Mouse (Mus musculus) neural tube, embryonic 12.5 days (tissue): ENCODE measurements around the gene Chrm2. TPM values are rescaled to one million over a fixed set of nuclear protein-coding genes. Genes with fewer than 3 reads are reported as not detected.

ENCODE experiments used
- ATAC-seq: fragments of 200-750 bp; cut with Nextera tagmentation; 2 replicates; pipeline ENCODE4 v1.8.0; 2017; ENCODE audit warnings: low read depth, mild to moderate bottlenecking, moderate TSS enrichment, moderate library complexity; ENCODE audit not compliant: low FRiP score
- H3K27ac ChIP-seq: fragments of 300-500 bp; sonication (generic); 2 replicates; pipeline ENCODE4 v1.5.1; 2016
- H3K27me3 ChIP-seq: fragments of 300-500 bp; sonication (generic); replicated peaks from 2 replicates; pipeline ENCODE4 v1.6.1; 2016; ENCODE audit warnings: mild to moderate bottlenecking
- H3K36me3 ChIP-seq: fragments of 300-500 bp; sonication (generic); 2 replicates; pipeline ENCODE4 v1.6.1; 2016; ENCODE audit warnings: mild to moderate bottlenecking
- H3K4me1 ChIP-seq: fragments of 300-500 bp; sonication (generic); 2 replicates; pipeline ENCODE4 v1.6.1; 2016
- H3K4me2 ChIP-seq: fragments of 300-500 bp; sonication (generic); replicated peaks from 2 replicates; pipeline ENCODE4 v1.6.1; 2016; ENCODE audit warnings: mild to moderate bottlenecking
- H3K4me3 ChIP-seq: fragments of 300-500 bp; sonication (generic); 2 replicates; pipeline ENCODE4 v1.5.1; 2016
- H3K9ac ChIP-seq: fragments of 300-500 bp; sonication (generic); 2 replicates; pipeline ENCODE4 v1.6.1; 2016; ENCODE audit warnings: mild to moderate bottlenecking
- H3K9me3 ChIP-seq: fragments of 300-500 bp; sonication (generic); 2 replicates; pipeline ENCODE4 v1.6.1; 2016; ENCODE audit warnings: mild to moderate bottlenecking
- WGBS: fragments of 180-500 bp; shearing (Covaris S2); methylation state at CpG from one replicate; pipeline ENCODE4 v1.1.7; 2016; 5-methylcytosine and 5-hydroxymethylcytosine counted together
- polyA plus RNA-seq: library from polyadenylated mRNA; unstranded; fragments of >200 nt; fragmentation: Nextera tagmentation; extraction: Ambion mirVana; gene quantifications from 2 replicates; pipeline ENCODE4 v1.2.1, GENCODE M21; 2016

Gene Chrm2
- polyA plus RNA-seq, 1 experiment from 2014 or later, result 1.9 TPM

GRCm38 (mm10) chr6:36439218-36439617, 51.3 kb downstream of the Chrm2 start:
- Histone ChIP-seq H3K4me3 (no peak overlapping the region), H3K27ac (no peak overlapping the region), H3K27me3 (no peaks in the 10 kb centered on the region), H3K4me2 (no peak overlapping the region), H3K9ac (no peak overlapping the region), H3K4me1 (no peaks in the 10 kb centered on the region), H3K36me3 (no peaks in the 10 kb centered on the region), H3K9me3 (no peaks in the 10 kb centered on the region)
- 76% methylated on average over 2 of the region's 2 CpGs for WGBS
- ATAC-seq, result no peak

- Histone ChIP-seq H3K36me3 (no peaks in the 10 kb centered on the region), H3K4me1 (no peaks in the 10 kb centered on the region), H3K27me3 (no peaks in the 10 kb centered on the region), H3K9ac (no peak overlapping the region), H3K9me3 (no peaks in the 10 kb centered on the region), H3K4me3 (no peak overlapping the region), H3K27ac (no peak overlapping the region), H3K4me2 (no peak overlapping the region)
- ATAC-seq, result no peak
Observed at GRCm38 (mm10) chr6:36451480-36451879, 63.6 kb downstream of the Chrm2 start.

GRCm38 (mm10) chr6:36455071-36455470, 67.2 kb downstream of the Chrm2 start:
- Histone ChIP-seq H3K4me3 (no peak overlapping the region), H3K27ac (no peak overlapping the region), H3K36me3 (no peaks in the 10 kb centered on the region), H3K4me2 (no peak overlapping the region), H3K27me3 (no peaks in the 10 kb centered on the region), H3K9ac (no peak overlapping the region), H3K4me1 (no peaks in the 10 kb centered on the region), H3K9me3 (no peaks in the 10 kb centered on the region)
- no peak for ATAC-seq

GRCm38 (mm10) chr6:36457015-36457414, 69.1 kb downstream of the Chrm2 start:
- Histone ChIP-seq H3K4me3 (no peak overlapping the region), H3K4me2 (no peak overlapping the region), H3K27ac (no peak overlapping the region), H3K4me1 (no peaks in the 10 kb centered on the region), H3K9me3 (no peaks in the 10 kb centered on the region), H3K9ac (no peak overlapping the region), H3K36me3 (no peaks in the 10 kb centered on the region), H3K27me3 (no peaks in the 10 kb centered on the region)
- WGBS, result 66% methylated on average over 1 of the region's 1 CpGs
- no peak for ATAC-seq

- H3K9me3 ChIP-seq, result no peaks in the 10 kb centered on the region
- WGBS, result 86% methylated on average over 3 of the region's 3 CpGs
- no peaks in the 10 kb centered on the region for H3K36me3 ChIP-seq
- no peak overlapping the region for H3K27ac ChIP-seq
- H3K4me2 ChIP-seq, result no peak overlapping the region
- H3K27me3 ChIP-seq, result no peaks in the 10 kb centered on the region
- H3K4me3 ChIP-seq, result no peak overlapping the region
- no peaks in the 10 kb centered on the region for H3K4me1 ChIP-seq
- no peak for ATAC-seq
- H3K9ac ChIP-seq, result no peak overlapping the region
Observed at GRCm38 (mm10) chr6:36464008-36464407, 76.1 kb downstream of the Chrm2 start.

GRCm38 (mm10) chr6:36484132-36484665, 96.3 kb downstream of the Chrm2 start:
- Histone ChIP-seq H3K4me2 (no peak overlapping the region), H3K27ac (no peak overlapping the region), H3K36me3 (no peaks in the 10 kb centered on the region), H3K9me3 (no peaks in the 10 kb centered on the region), H3K9ac (no peak overlapping the region), H3K27me3 (no peaks in the 10 kb centered on the region), H3K4me1 (no peaks in the 10 kb centered on the region), H3K4me3 (no peak overlapping the region)
- 68% methylated on average over 4 of the region's 4 CpGs for WGBS
- no peak for ATAC-seq

- H3K4me2 ChIP-seq, result no peak overlapping the region
- no peaks in the 10 kb centered on the region for H3K27me3 ChIP-seq
- no peaks in the 10 kb centered on the region for H3K4me1 ChIP-seq
- peak; percentile 41; the same call in 1 of the 2 replicates for ATAC-seq
- no peak overlapping the region for H3K4me3 ChIP-seq
- H3K9ac ChIP-seq, result no peak overlapping the region
- no peaks in the 10 kb centered on the region for H3K36me3 ChIP-seq
- WGBS, result 83% methylated on average over 7 of the region's 7 CpGs
- H3K9me3 ChIP-seq, result no peaks in the 10 kb centered on the region
- H3K27ac ChIP-seq, result no peak overlapping the region
Observed at GRCm38 (mm10) chr6:36507008-36507663, 119.3 kb downstream of the Chrm2 start.

- no peaks in the 10 kb centered on the region for H3K9me3 ChIP-seq
- WGBS, result 40% methylated on average over 7 of the region's 7 CpGs
- no peaks in the 10 kb centered on the region for H3K4me1 ChIP-seq
- H3K27me3 ChIP-seq, result no peaks in the 10 kb centered on the region
- H3K27ac ChIP-seq, result no peak overlapping the region
- no peak overlapping the region for H3K9ac ChIP-seq
- H3K4me2 ChIP-seq, result no peak overlapping the region
- no peaks in the 10 kb centered on the region for H3K36me3 ChIP-seq
- no peak overlapping the region for H3K4me3 ChIP-seq
- no peak for ATAC-seq
Observed at GRCm38 (mm10) chr6:36507946-36508345, 120.1 kb downstream of the Chrm2 start.

- H3K4me1 ChIP-seq, result no peaks in the 10 kb centered on the region
- H3K9ac ChIP-seq, result no peak overlapping the region
- H3K4me3 ChIP-seq, result no peak overlapping the region
- no peak overlapping the region for H3K27ac ChIP-seq
- no peaks in the 10 kb centered on the region for H3K9me3 ChIP-seq
- H3K36me3 ChIP-seq, result no peaks in the 10 kb centered on the region
- no peak overlapping the region for H3K4me2 ChIP-seq
- H3K27me3 ChIP-seq, result no peaks in the 10 kb centered on the region
- WGBS, result 66% methylated on average over 2 of the region's 2 CpGs
- no peak for ATAC-seq
Observed at GRCm38 (mm10) chr6:36508469-36508868, 120.6 kb downstream of the Chrm2 start.

GRCm38 (mm10) chr6:36516508-36516907, 128.6 kb downstream of the Chrm2 start:
- Histone ChIP-seq H3K4me3 (no peak overlapping the region), H3K36me3 (no peaks in the 10 kb centered on the region), H3K27ac (no peak overlapping the region), H3K4me1 (no peaks in the 10 kb centered on the region), H3K9me3 (no peaks in the 10 kb centered on the region), H3K4me2 (no peak overlapping the region), H3K9ac (no peak overlapping the region), H3K27me3 (no peaks in the 10 kb centered on the region)
- ATAC-seq, result no peak
- WGBS, result 66% methylated on average over 4 of the region's 4 CpGs

GRCm38 (mm10) chr6:36517242-36517641, 129.4 kb downstream of the Chrm2 start:
- no peaks in the 10 kb centered on the region for H3K9me3 ChIP-seq
- H3K4me1 ChIP-seq, result no peaks in the 10 kb centered on the region
- ATAC-seq, result no peak
- no peak overlapping the region for H3K4me3 ChIP-seq
- no peak overlapping the region for H3K4me2 ChIP-seq
- 76% methylated on average over 5 of the region's 5 CpGs for WGBS
- no peaks in the 10 kb centered on the region for H3K27me3 ChIP-seq
- no peaks in the 10 kb centered on the region for H3K36me3 ChIP-seq
- no peak overlapping the region for H3K9ac ChIP-seq
- no peak overlapping the region for H3K27ac ChIP-seq

GRCm38 (mm10) chr6:36523599-36523998, 135.7 kb downstream of the Chrm2 start:
- Histone ChIP-seq H3K27ac (no peak overlapping the region), H3K4me2 (no peak overlapping the region), H3K9me3 (no peaks in the 10 kb centered on the region), H3K27me3 (no peaks in the 10 kb centered on the region), H3K9ac (no peak overlapping the region), H3K36me3 (no peaks in the 10 kb centered on the region), H3K4me1 (no peaks in the 10 kb centered on the region), H3K4me3 (no peak overlapping the region)
- WGBS, result 95% methylated on average over 11 of the region's 11 CpGs
- ATAC-seq, result no peak

- Histone ChIP-seq H3K27me3 (no peaks in the 10 kb centered on the region), H3K27ac (no peak overlapping the region), H3K4me1 (no peaks in the 10 kb centered on the region), H3K4me3 (no peak overlapping the region), H3K4me2 (no peak overlapping the region), H3K36me3 (no peaks in the 10 kb centered on the region), H3K9me3 (no peaks in the 10 kb centered on the region), H3K9ac (no peak overlapping the region)
- 81% methylated on average over 4 of the region's 4 CpGs for WGBS
- no peak for ATAC-seq
Observed at GRCm38 (mm10) chr6:36528509-36528908, 140.6 kb downstream of the Chrm2 start.
